ENCODE assay signal across 26 mouse cellular contexts in the genomic region with DNA sequence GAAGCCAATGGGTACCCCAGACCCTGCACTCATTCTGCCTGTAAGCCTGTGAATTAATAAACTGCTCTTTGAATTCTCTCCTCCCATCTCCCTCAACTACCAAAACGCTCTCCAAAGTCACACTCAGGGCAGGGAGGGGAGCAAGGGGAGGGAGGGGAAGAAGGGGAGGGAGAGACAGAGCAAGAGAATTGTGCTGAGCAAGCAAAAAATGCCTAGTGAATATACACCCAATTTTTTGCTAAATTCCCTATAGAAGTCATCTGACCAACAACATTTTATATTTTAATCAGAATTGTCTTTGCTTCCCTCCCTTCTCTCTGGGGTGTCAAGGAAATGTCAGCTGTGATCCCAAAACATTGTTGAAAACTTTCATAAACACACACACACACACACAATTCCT.
"Had no signal": no experiment of that assay in that cellular context is flagged by ENCODE, and none has a peak within 500 bp of the region (broad histone marks: within the 10 kb centered on the region; RNA-seq: fewer than 3 reads in every experiment).

No protein-coding gene starts in this region.

- H3K9ac ChIP-seq: heart, embryonic 13.5 days; heart, embryonic 15.5 days; hindbrain, embryonic 13.5 days; hindbrain, embryonic 15.5 days; kidney, embryonic 15.5 days; limb, embryonic 13.5 days; limb, embryonic 15.5 days; liver, embryonic 12.5 days; liver, embryonic 14.5 days had no signal

- DNase-seq: gastrocnemius, postnatal 14 days; gastrocnemius, postnatal 36 days; heart, adult 2 months; heart, postnatal 14 days; heart, postnatal 36 days; kidney, adult 11 months; kidney, adult 2 months; kidney, adult 9 months; kidney, postnatal 14 days; kidney, postnatal 36 days; layer of hippocampus, adult 9-11 months; layer of hippocampus, postnatal 36 days; left cerebral cortex, postnatal 4 days had no signal

- H3K4me1 ChIP-seq: liver, embryonic 12.5 days had no signal

- H3K4me3 ChIP-seq: heart, adult 2 months; heart, embryonic 13.5 days; heart, embryonic 15.5 days; hindbrain, embryonic 13.5 days; hindbrain, embryonic 15.5 days; kidney, embryonic 15.5 days; limb, embryonic 13.5 days; limb, embryonic 15.5 days; liver, embryonic 12.5 days had no signal

- H3K27me3 ChIP-seq: hindbrain, embryonic 15.5 days had no signal

- H3K27ac ChIP-seq: heart, adult 2 months; heart, embryonic 13.5 days; heart, embryonic 15.5 days; hindbrain, embryonic 13.5 days; hindbrain, embryonic 15.5 days; hindbrain, postnatal 0 days; kidney, embryonic 15.5 days; kidney, postnatal 0 days; limb, embryonic 13.5 days; limb, embryonic 15.5 days; liver, embryonic 12.5 days; liver, embryonic 14.5 days had no signal

- H3K36me3 ChIP-seq: heart, embryonic 13.5 days; heart, embryonic 15.5 days; hindbrain, embryonic 13.5 days; hindbrain, embryonic 15.5 days; kidney, embryonic 15.5 days; limb, embryonic 13.5 days; limb, embryonic 15.5 days; liver, embryonic 12.5 days had no signal

- ATAC-seq: hindbrain, postnatal 0 days; intestine, embryonic 16.5 days; liver, embryonic 12.5 days had no signal

- H3K9me3 ChIP-seq: heart, embryonic 13.5 days; heart, embryonic 15.5 days; hindbrain, embryonic 13.5 days; hindbrain, embryonic 15.5 days; kidney, embryonic 15.5 days; limb, embryonic 13.5 days; limb, embryonic 15.5 days; liver, embryonic 12.5 days had no signal

- H3K4me2 ChIP-seq: heart, embryonic 11.5 days; heart, embryonic 13.5 days; heart, embryonic 15.5 days; hindbrain, embryonic 13.5 days; hindbrain, embryonic 15.5 days; kidney, embryonic 15.5 days; limb, embryonic 13.5 days; limb, embryonic 15.5 days; liver, embryonic 12.5 days had no signal
